Mouse (Mus musculus) embryonic facial prominence, embryonic 13.5 days (tissue): ENCODE measurements around the gene Myl10. TPM values are rescaled to one million over a fixed set of nuclear protein-coding genes. Genes with fewer than 3 reads are reported as not detected.

Source experiments
- ATAC-seq: fragments of 200-750 bp; cut with Nextera tagmentation; 2 replicates; pipeline ENCODE4 v1.8.0; 2017; ENCODE audit warnings: low read depth; ENCODE audit not compliant: insufficient number of reproducible peaks, insufficient read depth, low FRiP score, low TSS enrichment
- H3K27ac ChIP-seq: fragments of 300-500 bp; sonication (generic); 2 replicates; pipeline ENCODE4 v1.5.1; 2015; ENCODE audit warnings: moderate library complexity, mild to moderate bottlenecking, inconsistent platforms
- H3K27me3 ChIP-seq: fragments of 300-500 bp; sonication (generic); 2 replicates; pipeline ENCODE4 v1.6.1; 2015; ENCODE audit warnings: mild to moderate bottlenecking, inconsistent platforms
- H3K36me3 ChIP-seq: fragments of 300-500 bp; sonication (generic); 2 replicates; pipeline ENCODE4 v1.6.1; 2015; ENCODE audit warnings: mild to moderate bottlenecking, inconsistent platforms
- H3K4me1 ChIP-seq: fragments of 300-500 bp; sonication (generic); 2 replicates; pipeline ENCODE4 v1.6.1; 2015; ENCODE audit warnings: inconsistent platforms
- H3K4me2 ChIP-seq: fragments of 300-500 bp; sonication (generic); 2 replicates; pipeline ENCODE4 v1.6.1; 2015; ENCODE audit warnings: moderate library complexity, mild to moderate bottlenecking, inconsistent platforms
- H3K4me3 ChIP-seq: fragments of 300-500 bp; sonication (generic); 2 replicates; pipeline ENCODE4 v1.5.1; 2015; ENCODE audit warnings: mild to moderate bottlenecking, inconsistent platforms
- H3K9ac ChIP-seq: fragments of 300-500 bp; sonication (generic); 2 replicates; pipeline ENCODE4 v1.6.1; 2015; ENCODE audit warnings: mild to moderate bottlenecking, inconsistent platforms
- H3K9me3 ChIP-seq: fragments of 300-500 bp; sonication (generic); 2 replicates; pipeline ENCODE4 v1.6.1; 2016; ENCODE audit warnings: inconsistent platforms
- WGBS: fragments of 180-500 bp; shearing (Covaris S2); methylation state at CpG from one replicate; pipeline ENCODE4 v1.1.7; 2015; ENCODE audit warnings: mixed read lengths; 5-methylcytosine and 5-hydroxymethylcytosine counted together
- polyA plus RNA-seq: library from polyadenylated mRNA; unstranded; fragments of >200 nt; fragmentation: Nextera tagmentation; extraction: Ambion mirVana; gene quantifications from 2 replicates; pipeline ENCODE4 v1.2.1, GENCODE M21; 2015

Gene Myl10
- polyA plus RNA-seq, 1 experiment from 2014 or later, result not detected

- H3K9me3 ChIP-seq, result no peaks in the 10 kb centered on the region
- 67% methylated on average over 6 of the region's 6 CpGs for WGBS
Measured at GRCm38 (mm10) chr5:136738918-136739317, 46.0 kb downstream of the Myl10 start.

DNA sequence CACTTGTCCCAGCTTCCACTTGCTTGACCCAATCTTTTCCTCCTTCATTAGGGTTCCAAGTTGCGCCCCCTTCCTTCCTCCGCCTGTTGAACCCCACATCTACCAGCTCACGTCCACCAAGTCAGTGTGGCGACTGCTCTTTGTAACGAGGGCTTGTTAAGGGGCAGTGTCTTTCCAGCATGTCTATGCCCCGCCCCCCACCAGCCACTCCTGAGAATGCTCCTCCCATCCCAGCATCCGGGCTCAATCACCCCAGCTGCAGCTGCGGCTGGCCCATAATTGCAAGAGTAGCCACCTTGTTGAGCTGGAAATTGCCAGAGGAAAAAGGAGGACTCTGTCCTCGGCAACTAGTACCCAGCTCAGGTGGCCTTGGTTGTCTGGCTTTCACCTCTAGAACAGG lies 53.6 kb downstream of the Myl10 start:
- Histone ChIP-seq H3K9ac (no peak overlapping the region), H3K9me3 (peaks cover 20% of the 10 kb centered on the region), H3K4me3 (no peak overlapping the region), H3K4me2 (no peak overlapping the region), H3K27ac (no peak overlapping the region), H3K4me1 (no peaks in the 10 kb centered on the region), H3K27me3 (no peaks in the 10 kb centered on the region), H3K36me3 (peaks cover 96% of the 10 kb centered on the region)
- WGBS, result 77% methylated on average over 9 of the region's 9 CpGs
- ATAC-seq, result no peak

More at GRCm38 (mm10) chr5:136738918-136739317, 46.0 kb downstream of the Myl10 start:
- Histone ChIP-seq H3K4me2 (no peak overlapping the region), H3K9ac (no peak overlapping the region), H3K27ac (no peak overlapping the region), H3K27me3 (no peaks in the 10 kb centered on the region), H3K4me1 (no peaks in the 10 kb centered on the region), H3K36me3 (peaks cover 31% of the 10 kb centered on the region), H3K4me3 (no peak overlapping the region)
- no peak for ATAC-seq

Other genes starting within 250 kb of the Myl10 start
- gene Cux1, start 125.7 kb upstream of the Myl10 start, polyA plus RNA-seq, result 78.6 and 82.7 TPM in 2 replicates
- 273 and 319 TPM in 2 replicates for gene Col26a1, start 190.1 kb downstream of the Myl10 start, polyA plus RNA-seq
- 67.4 and 70.2 TPM in 2 replicates for gene Ift22, start 215.0 kb downstream of the Myl10 start, polyA plus RNA-seq